Mouse (Mus musculus): ENCODE measurements around the gene Crim1. TPM values are rescaled to one million over a fixed set of nuclear protein-coding genes. Genes with fewer than 3 reads are reported as not detected.
"Not testable (repeated sequence)": the region's sequence is repeated elsewhere in the genome, so short reads cannot be mapped to it uniquely, and the experiment has no call there.

The Crim1 gene
- polyA plus RNA-seq, 1 experiment: 55.2 TPM

DNA sequence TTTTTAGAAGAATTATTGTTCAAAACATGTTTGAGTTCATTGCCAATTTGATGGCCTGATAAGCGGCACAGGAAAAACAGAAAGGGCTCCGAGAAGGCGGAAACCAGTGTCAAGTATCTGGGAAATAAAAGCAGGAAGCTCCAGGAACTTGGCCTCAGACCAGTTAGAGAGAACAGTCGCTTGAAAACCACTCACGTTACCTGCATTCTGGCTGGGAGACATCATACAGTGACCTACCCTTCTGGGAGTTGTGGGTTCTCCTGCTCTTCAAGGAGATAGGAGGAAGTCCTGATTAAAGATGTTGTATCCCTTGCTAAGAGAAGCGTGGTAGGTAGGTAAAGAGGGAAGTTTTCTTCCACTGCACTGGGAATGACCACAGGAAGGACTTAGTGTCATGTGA, 44.7 kb downstream of the Crim1 start:
- Histone ChIP-seq H3K4me3 (ENCODE audit: insufficient read depth, low read length) (no peak overlapping the region), H3K27ac (ENCODE audit: insufficient read depth, low read length) (0 out of 2 replicates have a peak overlapping the region, but pooled peaks have one; percentile 23), H3K4me1 (ENCODE audit: control insufficient read depth, insufficient read depth, low read length) (peaks cover 42% of the 10 kb centered on the region)
- TF ChIP-seq POLR2A (IDR thresholded peaks at IDR 0.05; ENCODE audit: low read depth, low read length) (no peak), CTCF (IDR thresholded peaks at IDR 0.05; ENCODE audit: borderline replicate concordance, insufficient read depth, low read length) (no peak)

GRCm38 (mm10) chr17:78245444-78245843, 45.4 kb downstream of the Crim1 start:
- TF ChIP-seq POLR2A (IDR thresholded peaks at IDR 0.05; ENCODE audit: low read depth, low read length) (no peak), CTCF (IDR thresholded peaks at IDR 0.05; ENCODE audit: borderline replicate concordance, insufficient read depth, low read length) (no peak)
- H3K4me1 ChIP-seq (ENCODE audit: control insufficient read depth, insufficient read depth, low read length): peaks cover 45% of the 10 kb centered on the region
- 0 out of 2 replicates have a peak overlapping the region, but pooled peaks have one; percentile 23 for H3K27ac ChIP-seq (ENCODE audit: insufficient read depth, low read length)
- no peak overlapping the region for H3K4me3 ChIP-seq (ENCODE audit: insufficient read depth, low read length)

DNA sequence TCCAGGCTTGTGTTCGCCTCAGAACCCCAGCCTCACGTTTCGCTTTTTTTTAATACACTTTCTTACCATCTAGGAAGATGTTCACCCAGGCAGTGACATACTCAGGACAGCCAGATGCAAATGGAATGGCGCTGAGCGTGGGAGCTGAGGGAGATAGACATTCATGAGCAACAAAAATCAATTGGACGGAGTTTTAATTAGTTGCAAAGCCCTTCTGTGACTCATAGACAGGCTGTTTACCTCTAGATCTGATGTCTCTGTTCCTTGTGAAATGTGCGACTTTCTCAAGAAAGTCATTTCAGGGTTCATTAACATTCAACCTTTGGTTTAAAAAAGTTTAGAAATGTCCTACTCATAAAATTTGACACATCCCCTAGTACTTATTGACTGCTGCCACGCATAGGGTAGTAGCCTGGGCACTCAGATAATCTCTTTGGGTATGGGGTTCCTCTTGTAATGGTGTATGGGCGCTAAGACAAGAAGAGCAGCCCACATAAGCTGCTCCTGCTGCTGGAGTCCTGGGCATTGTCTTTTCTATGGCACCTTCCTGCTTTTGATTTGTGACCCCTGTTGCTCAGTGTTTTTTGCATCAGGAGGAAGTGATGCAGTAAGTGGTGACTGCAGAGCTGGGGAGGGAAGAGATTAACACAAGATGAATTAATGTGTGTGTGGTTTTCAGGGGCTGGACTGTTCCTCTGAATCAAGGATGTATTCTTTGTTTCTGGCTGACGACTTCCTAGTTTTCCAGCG, 46.8 kb downstream of the Crim1 start:
- TF ChIP-seq CTCF (IDR thresholded peaks at IDR 0.05; ENCODE audit: borderline replicate concordance, insufficient read depth, low read length): no peak
- no peak for TF ChIP-seq POLR2A (IDR thresholded peaks at IDR 0.05; ENCODE audit: low read depth, low read length)
- Histone ChIP-seq H3K27ac (ENCODE audit: insufficient read depth, low read length) (peak overlapping the region; percentile 77), H3K4me1 (ENCODE audit: control insufficient read depth, insufficient read depth, low read length) (peaks cover 38% of the 10 kb centered on the region), H3K4me3 (ENCODE audit: insufficient read depth, low read length) (no peak overlapping the region)

GRCm38 (mm10) chr17:78248197-78248596, 48.1 kb downstream of the Crim1 start:
- no peak for TF ChIP-seq CTCF (IDR thresholded peaks at IDR 0.05; ENCODE audit: borderline replicate concordance, insufficient read depth, low read length)
- TF ChIP-seq POLR2A (IDR thresholded peaks at IDR 0.05; ENCODE audit: low read depth, low read length): no peak
- Histone ChIP-seq H3K4me1 (ENCODE audit: control insufficient read depth, insufficient read depth, low read length) (peaks cover 38% of the 10 kb centered on the region), H3K4me3 (ENCODE audit: insufficient read depth, low read length) (no peak overlapping the region), H3K27ac (ENCODE audit: insufficient read depth, low read length) (peak overlapping the region; percentile 86)

DNA sequence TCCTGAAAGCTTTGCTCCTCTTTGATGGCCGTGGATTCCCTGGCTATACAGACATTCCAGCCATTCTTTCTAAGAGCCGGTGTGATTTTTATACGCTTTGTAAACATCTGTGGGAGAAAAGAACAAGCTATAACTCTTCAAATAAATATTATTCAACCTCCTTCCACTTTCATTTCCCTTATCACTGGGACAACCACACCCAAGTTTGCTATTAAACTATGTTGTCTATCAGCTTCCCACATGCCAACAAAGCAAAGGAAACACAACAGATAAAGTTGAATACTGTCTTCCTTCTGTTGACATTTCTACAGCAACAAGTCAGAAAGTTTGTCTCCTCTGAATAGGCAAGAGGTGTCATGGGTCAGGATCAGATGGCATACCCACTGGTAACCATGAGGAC, 48.9 kb downstream of the Crim1 start:
- peak overlapping the region; percentile 86 for H3K27ac ChIP-seq (ENCODE audit: insufficient read depth, low read length)
- TF ChIP-seq CTCF (IDR thresholded peaks at IDR 0.05; ENCODE audit: borderline replicate concordance, insufficient read depth, low read length) (no peak), POLR2A (IDR thresholded peaks at IDR 0.05; ENCODE audit: low read depth, low read length) (no peak)
- peaks cover 40% of the 10 kb centered on the region for H3K4me1 ChIP-seq (ENCODE audit: control insufficient read depth, insufficient read depth, low read length)
- no peak overlapping the region for H3K4me3 ChIP-seq (ENCODE audit: insufficient read depth, low read length)

- peaks cover 33% of the 10 kb centered on the region for H3K4me1 ChIP-seq (ENCODE audit: control insufficient read depth, insufficient read depth, low read length)
- H3K4me3 ChIP-seq (ENCODE audit: insufficient read depth, low read length): no peak overlapping the region
- TF ChIP-seq CTCF (IDR thresholded peaks at IDR 0.05; ENCODE audit: borderline replicate concordance, insufficient read depth, low read length) (no peak), POLR2A (IDR thresholded peaks at IDR 0.05; ENCODE audit: low read depth, low read length) (no peak)
- H3K27ac ChIP-seq (ENCODE audit: insufficient read depth, low read length): peak overlapping the region; percentile 83
Measured at GRCm38 (mm10) chr17:78250149-78250938, 50.3 kb downstream of the Crim1 start.

GRCm38 (mm10) chr17:78253587-78253986, 53.5 kb downstream of the Crim1 start:
- peaks cover 16% of the 10 kb centered on the region for H3K4me1 ChIP-seq (ENCODE audit: control insufficient read depth, insufficient read depth, low read length)
- H3K4me3 ChIP-seq (ENCODE audit: insufficient read depth, low read length); H3K27ac ChIP-seq (ENCODE audit: insufficient read depth, low read length): not testable (repeated sequence)

DNA sequence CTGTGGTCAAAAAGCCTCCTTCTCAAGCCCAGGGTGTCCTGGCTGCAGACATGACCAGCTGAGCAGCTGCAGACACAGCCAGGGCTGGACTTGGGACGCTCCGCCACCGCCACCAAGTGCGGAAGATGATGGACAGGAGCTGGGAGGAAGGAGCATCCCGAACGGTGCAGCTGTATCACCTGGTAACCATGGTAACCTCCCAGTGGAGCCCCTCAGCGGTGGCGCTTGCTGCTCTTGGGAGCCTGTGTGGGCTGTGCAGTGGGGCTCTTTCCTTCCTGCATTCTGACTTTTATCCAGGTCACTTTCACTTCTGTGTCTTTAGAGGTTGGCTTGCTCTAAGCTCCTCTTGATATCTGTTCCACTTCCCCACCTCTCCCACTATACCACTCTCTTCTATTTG, 54.2 kb downstream of the Crim1 start:
- H3K27ac ChIP-seq (ENCODE audit: insufficient read depth, low read length): no peak overlapping the region
- no peak for TF ChIP-seq POLR2A (IDR thresholded peaks at IDR 0.05; ENCODE audit: low read depth, low read length)
- no peak for TF ChIP-seq CTCF (IDR thresholded peaks at IDR 0.05; ENCODE audit: borderline replicate concordance, insufficient read depth, low read length)

DNA sequence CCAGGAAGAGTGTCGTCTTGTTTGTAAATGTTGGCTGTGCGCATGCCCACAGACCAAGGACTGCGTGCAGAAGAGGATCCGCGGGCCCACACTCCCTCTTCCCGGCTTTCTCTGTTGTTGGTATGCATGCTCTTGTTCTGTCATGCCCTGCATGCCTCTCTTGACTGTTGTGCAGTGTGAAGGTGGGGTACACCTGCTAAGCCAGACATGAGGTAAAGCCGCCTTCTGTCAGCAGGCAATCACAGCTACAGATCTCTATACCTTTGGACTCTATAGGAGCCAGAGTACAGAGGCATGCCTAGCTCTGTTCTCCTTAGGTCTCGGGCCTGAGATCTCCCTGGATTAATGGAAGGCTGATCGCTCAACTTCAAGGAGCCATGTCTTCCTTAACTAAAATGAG, 55.7 kb downstream of the Crim1 start:
- TF ChIP-seq POLR2A (IDR thresholded peaks at IDR 0.05; ENCODE audit: low read depth, low read length) (no peak), CTCF (IDR thresholded peaks at IDR 0.05; ENCODE audit: borderline replicate concordance, insufficient read depth, low read length) (no peak)
- H3K4me1 ChIP-seq (ENCODE audit: control insufficient read depth, insufficient read depth, low read length): peaks cover 4% of the 10 kb centered on the region
- no peak overlapping the region for H3K4me3 ChIP-seq (ENCODE audit: insufficient read depth, low read length)
- H3K27ac ChIP-seq (ENCODE audit: insufficient read depth, low read length): no peak overlapping the region

More for the DNA sequence above, 54.2 kb downstream of the Crim1 start:
- Histone ChIP-seq H3K4me3 (ENCODE audit: insufficient read depth, low read length) (no peak overlapping the region), H3K4me1 (ENCODE audit: control insufficient read depth, insufficient read depth, low read length) (peaks cover 13% of the 10 kb centered on the region)

GRCm38 (mm10) chr17:78256534-78256933, 56.5 kb downstream of the Crim1 start:
- no peak overlapping the region for H3K27ac ChIP-seq (ENCODE audit: insufficient read depth, low read length)
- no peak for TF ChIP-seq POLR2A (IDR thresholded peaks at IDR 0.05; ENCODE audit: low read depth, low read length)
- no peak for TF ChIP-seq CTCF (IDR thresholded peaks at IDR 0.05; ENCODE audit: borderline replicate concordance, insufficient read depth, low read length)
- no peak overlapping the region for H3K4me3 ChIP-seq (ENCODE audit: insufficient read depth, low read length)
- H3K4me1 ChIP-seq (ENCODE audit: control insufficient read depth, insufficient read depth, low read length): peaks cover 2% of the 10 kb centered on the region; the same call in 1 of the 2 replicates

All from embryonic fibroblast, embryonic 13.5 days (primary cell).